ENCODE assay signal across 16 mouse cellular contexts in the genomic region with DNA sequence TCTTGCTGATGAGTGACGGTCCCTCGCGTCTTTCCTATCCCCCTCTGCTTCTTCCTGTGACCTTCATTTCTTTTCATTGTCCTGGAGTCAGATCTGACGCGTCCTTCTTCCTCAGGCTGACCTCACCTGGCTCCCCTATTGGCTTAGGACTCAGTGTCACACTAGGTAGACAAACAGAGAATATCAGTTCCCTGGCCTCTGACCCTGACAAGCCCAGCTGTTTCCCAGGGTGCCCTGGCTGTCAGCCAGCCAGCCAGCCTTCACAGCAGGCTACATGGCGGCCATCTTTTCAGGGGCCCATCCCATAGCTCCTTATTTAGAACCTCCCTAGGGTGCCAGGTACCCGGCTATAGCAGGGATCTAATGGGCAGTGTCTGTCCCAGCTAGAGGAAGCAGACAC.
A peak's percentile ranks its signal among the peaks of the same experiment; 100 is the strongest.
DNase-seq lines count a peak whose midpoint lies in the region; ATAC-seq lines count a peak whose summit lies in the region.
"Had no signal": no experiment of that assay in that cellular context is flagged by ENCODE, and none has a peak within 500 bp of the region (broad histone marks: within the 10 kb centered on the region; RNA-seq: fewer than 3 reads in every experiment).

No protein-coding gene starts in this region.

- H3K4me1 ChIP-seq in heart, embryonic 10.5 days, result peaks cover 90% of the 10 kb centered on the region
- H3K4me1 ChIP-seq in hindbrain, embryonic 10.5 days (replicated peaks), result peaks cover 60% of the 10 kb centered on the region
- peaks cover 9% of the 10 kb centered on the region for H3K4me1 ChIP-seq in hindbrain, embryonic 11.5 days (replicated peaks; ENCODE audit: control insufficient read depth, insufficient read depth, low read length)
- no peaks in the 10 kb centered on the region; the same call in 1 of the 2 replicates for H3K4me1 ChIP-seq in liver, embryonic 16.5 days (ENCODE audit: control insufficient read depth, low read depth, low read length)

- H3K27me3 ChIP-seq in heart, embryonic 10.5 days (ENCODE audit: insufficient read depth, poor library complexity, severe bottlenecking), result no peaks in the 10 kb centered on the region
- H3K27me3 ChIP-seq in hindbrain, embryonic 10.5 days (ENCODE audit: insufficient read depth, poor library complexity, severe bottlenecking), result peaks cover 100% of the 10 kb centered on the region
- H3K27me3 ChIP-seq in hindbrain, embryonic 11.5 days (ENCODE audit: control insufficient read depth, insufficient read depth, low read length), result peaks cover 63% of the 10 kb centered on the region
- H3K27me3 ChIP-seq in liver, embryonic 16.5 days (ENCODE audit: control insufficient read depth, insufficient read depth, low read depth, low read length), result no peaks in the 10 kb centered on the region

- peak overlapping the region; percentile 71 for H3K27ac ChIP-seq in heart, embryonic 10.5 days
- H3K27ac ChIP-seq in hindbrain, embryonic 10.5 days, result peak overlapping the region; percentile 3; the same call in 1 of the 2 replicates
- no peak overlapping the region for H3K27ac ChIP-seq in hindbrain, embryonic 11.5 days (ENCODE audit: low read depth, low read length)
- H3K27ac ChIP-seq in liver, embryonic 16.5 days (ENCODE audit: low read length), result no peak overlapping the region
- H3K27ac ChIP-seq: forebrain, embryonic 12.5 days; gastrocnemius, adult 2 months; hindbrain, embryonic 15.5 days; macrophage; midbrain, embryonic 10.5 days had no signal

- no peak overlapping the region for H3K4me2 ChIP-seq in hindbrain, embryonic 11.5 days (replicated peaks; ENCODE audit: low read depth, low read length)
- H3K4me2 ChIP-seq in liver, embryonic 16.5 days (ENCODE audit: low read depth, low read length), result no peak overlapping the region
- H3K4me2 ChIP-seq: forebrain, embryonic 12.5 days; hindbrain, embryonic 15.5 days had no signal

- no peak for ATAC-seq in hindbrain, embryonic 11.5 days (ENCODE audit: low FRiP score)
- peak; percentile 73 for ATAC-seq in liver, embryonic 16.5 days (ENCODE audit: low read depth)
- ATAC-seq: intestine, embryonic 16.5 days had no signal

- no peaks in the 10 kb centered on the region for H3K36me3 ChIP-seq in heart, embryonic 10.5 days
- H3K36me3 ChIP-seq in hindbrain, embryonic 10.5 days, result no peaks in the 10 kb centered on the region
- no peaks in the 10 kb centered on the region for H3K36me3 ChIP-seq in hindbrain, embryonic 11.5 days (ENCODE audit: control insufficient read depth, insufficient read depth, low read length)
- no peaks in the 10 kb centered on the region for H3K36me3 ChIP-seq in liver, embryonic 16.5 days (ENCODE audit: control insufficient read depth, insufficient read depth)
- H3K36me3 ChIP-seq: forebrain, embryonic 12.5 days; hindbrain, embryonic 15.5 days; midbrain, embryonic 10.5 days had no signal

- no peak overlapping the region for H3K4me3 ChIP-seq in heart, embryonic 10.5 days
- H3K4me3 ChIP-seq in hindbrain, embryonic 10.5 days, result no peak overlapping the region
- no peak overlapping the region for H3K4me3 ChIP-seq in hindbrain, embryonic 11.5 days (ENCODE audit: low read depth, low read length)
- no peak overlapping the region for H3K4me3 ChIP-seq in liver, embryonic 16.5 days (ENCODE audit: low read depth, low read length)
- H3K4me3 ChIP-seq: forebrain, embryonic 12.5 days; gastrocnemius, adult 2 months; hindbrain, embryonic 15.5 days; midbrain, embryonic 10.5 days had no signal

- intact Hi-C loops in heart, postnatal 14 days (cut with DNase I), result no loop called here

- H3K9ac ChIP-seq in hindbrain, embryonic 11.5 days (ENCODE audit: low read depth, low read length), result no peak overlapping the region
- no peak overlapping the region for H3K9ac ChIP-seq in liver, embryonic 16.5 days (ENCODE audit: low read depth, low read length)
- H3K9ac ChIP-seq: forebrain, embryonic 12.5 days; hindbrain, embryonic 15.5 days had no signal

- no peak for DNase-seq in heart, embryonic 10.5 days (ENCODE audit: low spot score)
- no peak for DNase-seq in heart, postnatal 14 days
- no peak for DNase-seq in hindbrain, embryonic 10.5 days (ENCODE audit: low spot score)
- no peak for DNase-seq in hindbrain, embryonic 11.5 days (ENCODE audit: low spot score)
- peak; percentile 50 for DNase-seq in adrenal gland, postnatal 14 days
- no peak for DNase-seq in Muller cell, postnatal 12 days (ENCODE audit: inconsistent ontology term)
- DNase-seq: cerebellum, adult 8-10 months; gastrocnemius, adult 2 months; right cerebral cortex, postnatal 14 days; thymus, adult 2 months had no signal

- 63% methylated on average over 7 of the region's 7 CpGs for WGBS in heart, embryonic 10.5 days
- WGBS in hindbrain, embryonic 10.5 days, result 74% methylated on average over 7 of the region's 7 CpGs
- 72% methylated on average over 7 of the region's 7 CpGs for WGBS in hindbrain, embryonic 11.5 days
- WGBS in liver, embryonic 16.5 days (ENCODE audit: insufficient replicate concordance), result 53% methylated on average over 7 of the region's 7 CpGs

- no peaks in the 10 kb centered on the region for H3K9me3 ChIP-seq in heart, embryonic 10.5 days
- no peaks in the 10 kb centered on the region for H3K9me3 ChIP-seq in hindbrain, embryonic 10.5 days
- H3K9me3 ChIP-seq in hindbrain, embryonic 11.5 days (ENCODE audit: control insufficient read depth, low read length), result no peaks in the 10 kb centered on the region
- H3K9me3 ChIP-seq in liver, embryonic 16.5 days (replicated peaks; ENCODE audit: control insufficient read depth, low read length), result no peaks in the 10 kb centered on the region
- H3K9me3 ChIP-seq: forebrain, embryonic 12.5 days; hindbrain, embryonic 15.5 days; midbrain, embryonic 10.5 days had no signal

Comparison
In these comparisons a context has a peak if more than half of its experiments do, and no peak if none do; other contexts are left out.
1. H3K27ac ChIP-seq: peak in heart, embryonic 10.5 days (single experiment) and hindbrain, embryonic 10.5 days (single experiment); none in hindbrain, embryonic 11.5 days (single experiment) and liver, embryonic 16.5 days (single experiment).